Mouse (Mus musculus) large intestine, adult 2 months (tissue): Measurements from ENCODE around the gene Olfr816. TPM values are rescaled to one million over a fixed set of nuclear protein-coding genes. Genes with fewer than 3 reads are reported as not detected.
"Not testable (repeated sequence)": the region's sequence is repeated elsewhere in the genome, so short reads cannot be mapped to it uniquely, and the experiment has no call there.

Source experiments
- DNase-seq: peaks from one replicate; pipeline ENCODE4 v3.0.0-alpha.2; 2012; ENCODE audit warnings: low read depth, low spot score
- WGBS: fragments of 180-500 bp; shearing (Covaris S2); methylation state at CpG from one replicate; pipeline ENCODE4 v1.1.7; 2018; 5-methylcytosine and 5-hydroxymethylcytosine counted together
- polyA plus RNA-seq: library from polyadenylated mRNA; depleted of rRNA; stranded (reverse); fragments of >200 nt; gene quantifications from 2 replicates; pipeline ENCODE4 v1.2.3, GENCODE M21; 2012; rRNA removed

Olfr816 gene
- polyA plus RNA-seq, result not detected in 2 replicates

DNA sequence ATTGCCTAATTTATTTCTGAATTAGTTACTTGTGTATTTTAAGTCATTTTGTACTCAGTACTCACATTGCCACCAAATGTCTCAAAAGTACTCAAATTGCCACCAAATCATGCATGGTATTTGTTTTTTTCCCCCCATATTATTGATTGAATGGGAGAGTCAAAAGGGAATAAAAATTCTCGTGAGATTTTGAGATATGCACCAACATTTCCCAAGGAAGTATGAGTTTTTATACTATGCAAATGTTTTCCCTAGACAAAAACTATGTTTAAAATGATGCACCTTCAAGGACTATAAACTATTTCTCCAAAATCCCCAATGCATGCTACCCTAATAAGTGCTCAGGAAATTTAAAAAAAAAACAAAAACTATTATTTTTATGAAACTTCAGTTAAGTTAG, at the start of gene Olfr816:
Olfr816 (minus strand) TSS at position 101 of the 400 bp plus-strand sequence.
- WGBS, result 48% methylated on average over 1 of the region's 1 CpGs
- no peak for DNase-seq

DNA sequence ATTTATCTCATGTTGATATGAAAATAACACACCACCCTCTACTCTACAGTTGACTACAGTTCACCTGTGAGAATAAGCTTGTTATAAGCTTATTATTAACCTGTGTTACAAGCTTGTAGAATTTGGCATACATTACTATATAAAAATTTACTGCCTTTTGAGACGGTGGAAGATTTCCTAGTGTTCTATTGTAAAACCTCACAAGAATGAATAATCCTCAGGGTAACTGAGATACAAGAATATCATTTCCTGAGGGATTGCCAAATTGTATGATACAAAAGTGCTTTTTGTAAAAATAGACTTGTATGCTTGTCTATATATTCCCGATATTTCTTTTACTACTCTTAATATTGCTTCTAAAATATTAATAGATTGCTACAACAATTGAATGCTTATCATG, 33.6 kb upstream of the Olfr816 start, which contains the start of gene Olfr818:
Olfr818 (minus strand) TSS at position 101 of the 400 bp plus-strand sequence.
- 74% methylated on average over 2 of the region's 2 CpGs for WGBS

DNA sequence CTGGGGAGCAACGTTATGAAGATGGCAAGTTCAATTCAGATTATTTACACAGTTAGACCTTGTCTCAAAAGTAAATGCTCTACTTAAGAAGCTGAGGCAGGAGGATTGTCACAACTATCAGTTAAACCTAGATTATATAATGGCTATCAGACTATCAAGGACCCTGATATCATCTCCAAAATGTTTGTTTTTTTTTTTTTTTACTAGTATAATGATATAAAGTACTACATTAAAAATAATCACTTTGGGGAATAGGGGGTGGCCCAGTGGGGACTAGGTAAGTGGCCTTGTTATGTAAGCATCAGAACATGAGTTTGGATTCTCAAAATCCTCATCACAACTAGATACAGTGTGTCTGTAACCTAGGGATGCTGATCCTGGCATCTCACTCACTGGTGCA, 9.6 kb downstream of the Olfr816 start, which contains the start of gene Olfr815:
Olfr815 (minus strand) TSS at position 101 of the 400 bp plus-strand sequence.
- DNase-seq, result not testable (repeated sequence)
- 39% methylated on average over 1 of the region's 1 CpGs for whole genome bisulfite sequencing

More for the DNA sequence above, 33.6 kb upstream of the Olfr816 start, which contains the start of gene Olfr818:
- no peak for DNase-seq

DNA sequence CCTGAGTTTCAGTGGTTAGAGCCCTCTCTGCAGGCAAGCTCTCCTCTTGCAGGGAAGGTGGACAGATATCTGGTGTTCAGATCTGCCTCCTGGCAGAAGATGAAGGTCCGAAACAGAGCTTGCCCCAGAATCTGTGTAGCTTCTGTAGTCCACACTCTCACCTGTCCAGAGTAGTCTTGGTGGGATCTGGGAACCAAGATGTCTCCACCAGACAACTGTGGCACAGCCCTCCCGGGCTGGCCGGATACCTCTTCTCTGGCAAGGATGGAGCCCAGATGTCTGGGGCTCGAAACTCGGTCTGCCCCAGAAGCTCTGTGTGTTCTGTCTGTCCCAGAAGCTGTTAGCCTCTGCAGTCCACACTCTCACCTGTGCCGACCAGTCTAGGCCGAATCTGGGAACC, 29.5 kb downstream of the Olfr816 start:
- 92% methylated on average over 7 of the region's 7 CpGs for WGBS
- DNase-seq, result no peak

DNA sequence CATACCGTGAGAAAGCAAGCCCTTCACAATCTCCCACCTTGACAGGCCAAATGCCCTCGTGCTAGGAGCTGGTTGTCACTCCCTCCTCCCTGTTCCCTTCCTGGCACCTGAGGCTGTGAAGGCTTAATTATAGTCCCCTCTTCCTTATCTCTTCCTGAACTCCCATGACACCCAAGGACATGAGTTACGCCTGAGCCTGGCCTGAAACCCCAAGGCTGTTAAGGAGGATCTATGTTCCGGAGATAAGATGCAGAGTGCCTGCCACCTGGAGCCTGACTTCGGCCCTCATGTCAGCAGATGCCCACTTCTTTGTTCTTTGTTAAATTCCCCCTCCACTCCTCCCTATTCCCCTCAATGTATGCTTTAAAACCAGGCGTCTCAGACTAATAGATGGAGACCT, 29.9 kb downstream of the Olfr816 start:
- WGBS, result 70% methylated on average over 6 of the region's 6 CpGs
- not testable (repeated sequence) for DNase-seq

DNA sequence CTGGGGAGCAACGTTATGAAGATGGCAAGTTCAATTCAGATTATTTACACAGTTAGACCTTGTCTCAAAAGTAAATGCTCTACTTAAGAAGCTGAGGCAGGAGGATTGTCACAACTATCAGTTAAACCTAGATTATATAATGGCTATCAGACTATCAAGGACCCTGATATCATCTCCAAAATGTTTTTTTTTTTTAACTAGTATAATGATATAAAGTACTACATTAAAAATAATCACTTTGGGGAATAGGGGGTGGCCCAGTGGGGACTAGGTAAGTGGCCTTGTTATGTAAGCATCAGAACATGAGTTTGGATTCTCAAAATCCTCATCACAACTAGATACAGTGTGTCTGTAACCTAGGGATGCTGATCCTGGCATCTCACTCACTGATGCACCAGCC, 35.6 kb downstream of the Olfr816 start, which contains the start of gene Olfr814:
Olfr814 (minus strand) TSS at position 101 of the 400 bp plus-strand sequence.
- 38% methylated on average over 1 of the region's 1 CpGs for WGBS
- DNase-seq, result not testable (repeated sequence)

Other genes starting within 250 kb of the Olfr816 start
- gene Olfr801, start 241.7 kb downstream of the Olfr816 start, polyA plus RNA-seq, result not detected in 2 replicates
- gene Olfr802, start 227.4 kb downstream of the Olfr816 start, polyA plus RNA-seq, result not detected in 2 replicates
- gene Olfr803, start 221.3 kb downstream of the Olfr816 start, polyA plus RNA-seq, result not detected in 2 replicates
- gene Olfr804, start 212.4 kb downstream of the Olfr816 start, polyA plus RNA-seq, result not detected in 2 replicates
- gene Olfr805, start 186.2 kb downstream of the Olfr816 start, polyA plus RNA-seq, result not detected in 2 replicates
- gene Olfr806, start 173.7 kb downstream of the Olfr816 start, polyA plus RNA-seq, result not detected in 2 replicates
- not detected in 2 replicates for gene Olfr807, start 157.8 kb downstream of the Olfr816 start, polyA plus RNA-seq
- not detected in 2 replicates for gene Olfr808, start 150.1 kb downstream of the Olfr816 start, polyA plus RNA-seq
- not detected in 2 replicates for gene Olfr809, start 141.0 kb downstream of the Olfr816 start, polyA plus RNA-seq
- gene Olfr810, start 120.7 kb downstream of the Olfr816 start, polyA plus RNA-seq, result not detected in 2 replicates
- gene Olfr811, start 111.2 kb downstream of the Olfr816 start, polyA plus RNA-seq, result not detected in 2 replicates
- gene Olfr812, start 69.5 kb downstream of the Olfr816 start, polyA plus RNA-seq, result not detected in 2 replicates
- gene Olfr813, start 60.2 kb downstream of the Olfr816 start, polyA plus RNA-seq, result not detected in 2 replicates
- not detected in 2 replicates for gene Olfr814, start 35.7 kb downstream of the Olfr816 start, polyA plus RNA-seq
- not detected in 2 replicates for gene Olfr815, start 9.7 kb downstream of the Olfr816 start, polyA plus RNA-seq
- gene Olfr818, start 33.5 kb upstream of the Olfr816 start, polyA plus RNA-seq, result not detected in 2 replicates
- not detected in 2 replicates for gene Olfr819, start 51.7 kb upstream of the Olfr816 start, polyA plus RNA-seq
- not detected in 2 replicates for gene Olfr247, start 60.5 kb upstream of the Olfr816 start, polyA plus RNA-seq
- gene Gm10310, start 69.5 kb upstream of the Olfr816 start, polyA plus RNA-seq, result not detected in 2 replicates
- not detected in 2 replicates for gene Olfr820, start 97.0 kb upstream of the Olfr816 start, polyA plus RNA-seq
- not detected in 2 replicates for gene Olfr821, start 114.8 kb upstream of the Olfr816 start, polyA plus RNA-seq
- gene Olfr822, start 155.6 kb upstream of the Olfr816 start, polyA plus RNA-seq, result not detected in 2 replicates
- not detected in 2 replicates for gene Olfr823, start 199.8 kb upstream of the Olfr816 start, polyA plus RNA-seq
- not detected in 2 replicates for gene Olfr824, start 214.4 kb upstream of the Olfr816 start, polyA plus RNA-seq